Mouse (Mus musculus): ENCODE results near the gene Wdr43.

The Wdr43 gene

GRCm38 (mm10) chr17:71705550-71706480 lies 90.1 kb downstream of the Wdr43 start:
- DNase-seq (ENCODE audit: low read depth, low spot score) = no peak

DNA sequence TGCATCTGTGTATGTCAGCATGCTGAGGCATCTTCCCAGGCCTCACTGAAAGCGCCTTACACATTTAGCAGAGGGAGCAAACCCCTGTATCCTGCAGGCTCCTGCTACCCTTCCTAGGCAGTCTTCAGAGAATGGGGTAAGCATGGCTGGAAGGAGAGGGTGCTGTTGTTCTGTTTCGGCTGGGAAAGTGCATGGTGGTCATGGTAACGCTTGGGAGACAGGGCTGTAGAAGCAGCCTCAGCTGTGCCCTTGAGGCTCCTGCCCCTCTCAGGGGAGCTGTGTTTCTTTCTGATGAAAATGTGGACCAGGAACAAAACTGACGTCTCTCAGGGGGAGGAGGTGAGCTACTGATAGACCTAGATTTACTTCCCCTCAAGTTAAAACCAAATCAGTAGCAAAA lies 92.0 kb downstream of the Wdr43 start:
- no peak for DNase-seq (ENCODE audit: low read depth, low spot score)
